Mouse (Mus musculus): ENCODE results near the gene Naglu.

The Naglu gene

DNA sequence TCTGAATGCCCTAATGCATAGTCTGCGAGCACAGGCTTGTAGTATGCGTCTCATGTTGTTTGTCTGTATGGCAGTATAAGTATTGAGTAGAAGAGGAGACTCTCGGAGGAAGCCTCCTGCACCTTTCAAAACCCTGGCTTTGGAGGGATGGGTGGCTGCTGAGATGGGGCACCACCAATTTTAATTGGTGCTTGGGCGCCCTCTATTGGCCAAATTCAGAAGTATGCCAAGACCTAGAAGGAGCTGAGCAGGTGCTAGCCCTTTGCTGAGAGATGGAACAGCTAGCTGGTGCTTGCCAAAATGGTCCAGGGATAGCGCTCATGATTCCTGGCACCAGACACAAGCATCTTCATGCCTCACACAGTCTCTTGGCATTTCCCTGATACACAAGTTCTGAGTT lies 12.0 kb upstream of the Naglu start:
- DNase-seq: peak; percentile 87

DNA sequence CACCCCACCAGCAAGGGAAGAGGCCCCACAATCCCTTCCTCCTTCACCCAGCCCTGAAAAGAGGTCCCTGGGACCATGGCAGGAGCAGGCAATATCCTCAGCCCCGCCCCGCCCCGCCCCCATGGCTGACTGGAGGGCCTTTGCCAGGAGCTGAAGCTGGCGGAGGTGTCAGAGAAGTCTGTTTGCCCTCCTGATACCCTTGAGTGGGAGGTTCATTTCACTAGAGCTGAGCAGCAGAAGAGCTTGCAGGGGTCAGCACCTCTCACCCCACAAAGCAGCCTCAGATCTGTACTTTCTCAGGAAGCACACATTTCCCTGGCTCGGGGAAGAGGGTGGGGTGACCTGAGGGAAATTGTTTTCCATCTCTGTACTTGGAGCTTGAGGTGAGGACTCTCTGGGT lies 11.1 kb upstream of the Naglu start:
- DNase-seq: no peak

DNA sequence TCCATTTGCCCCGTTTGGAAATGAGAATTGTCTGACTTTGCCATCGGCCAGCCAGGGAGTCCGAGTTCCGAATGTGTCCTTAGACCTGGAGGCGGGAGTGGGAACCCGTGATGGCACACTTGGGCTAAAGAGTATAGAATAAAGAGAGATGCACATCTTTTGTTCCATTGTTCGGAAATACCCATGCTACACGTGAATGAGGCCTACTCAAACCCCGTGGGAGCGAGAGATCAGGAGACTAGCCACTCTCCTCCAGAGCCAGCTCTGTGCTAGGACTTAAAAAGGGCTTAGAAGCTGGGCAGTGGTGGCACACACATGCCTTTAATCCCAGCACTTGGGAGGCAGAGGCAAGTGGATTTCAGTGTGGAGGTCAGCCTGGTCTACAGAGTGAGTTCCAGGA lies 10.3 kb upstream of the Naglu start:
- DNase-seq: no peak

DNA sequence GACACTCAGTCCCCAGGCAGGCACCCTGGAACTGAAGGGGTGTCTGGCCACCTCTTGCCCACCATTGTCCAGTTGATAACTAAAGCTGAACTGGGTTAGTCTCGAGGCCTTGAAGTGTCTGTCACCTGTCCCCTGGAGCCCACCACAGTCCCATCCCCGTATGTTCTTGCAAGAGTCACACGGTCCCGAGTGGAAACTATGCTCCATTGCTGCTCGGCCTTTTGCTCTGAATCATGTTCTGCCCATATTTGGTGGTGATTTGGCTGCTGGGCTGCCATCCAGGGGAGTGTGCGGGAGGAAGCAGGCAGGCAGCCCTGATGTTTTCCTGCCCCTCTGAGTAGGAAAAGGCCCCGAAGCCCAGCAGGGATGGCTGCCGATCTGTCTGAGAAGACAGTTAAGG lies 9.7 kb upstream of the Naglu start:
- DNase-seq: peak; percentile 40

DNA sequence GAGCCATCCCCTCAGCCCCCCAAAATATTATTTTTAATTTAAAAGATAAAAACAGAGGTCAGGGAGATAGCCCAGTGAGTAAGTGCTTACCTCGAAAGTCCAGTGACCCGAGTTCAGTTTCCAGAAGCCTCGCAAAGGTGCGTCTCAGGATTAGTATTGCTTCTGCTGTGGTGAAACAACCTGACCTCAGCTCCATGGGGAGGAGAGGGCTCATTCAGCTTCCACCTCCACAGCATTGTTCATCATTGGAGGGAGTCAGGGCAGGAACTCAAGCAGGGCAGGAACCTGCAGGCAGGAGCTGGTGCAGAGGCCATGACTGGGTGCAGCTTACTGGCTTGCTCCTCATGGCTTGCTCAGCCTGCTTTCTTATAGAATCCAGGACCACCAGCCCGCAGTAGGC lies 8.8 kb upstream of the Naglu start:
- no peak for DNase-seq

DNA sequence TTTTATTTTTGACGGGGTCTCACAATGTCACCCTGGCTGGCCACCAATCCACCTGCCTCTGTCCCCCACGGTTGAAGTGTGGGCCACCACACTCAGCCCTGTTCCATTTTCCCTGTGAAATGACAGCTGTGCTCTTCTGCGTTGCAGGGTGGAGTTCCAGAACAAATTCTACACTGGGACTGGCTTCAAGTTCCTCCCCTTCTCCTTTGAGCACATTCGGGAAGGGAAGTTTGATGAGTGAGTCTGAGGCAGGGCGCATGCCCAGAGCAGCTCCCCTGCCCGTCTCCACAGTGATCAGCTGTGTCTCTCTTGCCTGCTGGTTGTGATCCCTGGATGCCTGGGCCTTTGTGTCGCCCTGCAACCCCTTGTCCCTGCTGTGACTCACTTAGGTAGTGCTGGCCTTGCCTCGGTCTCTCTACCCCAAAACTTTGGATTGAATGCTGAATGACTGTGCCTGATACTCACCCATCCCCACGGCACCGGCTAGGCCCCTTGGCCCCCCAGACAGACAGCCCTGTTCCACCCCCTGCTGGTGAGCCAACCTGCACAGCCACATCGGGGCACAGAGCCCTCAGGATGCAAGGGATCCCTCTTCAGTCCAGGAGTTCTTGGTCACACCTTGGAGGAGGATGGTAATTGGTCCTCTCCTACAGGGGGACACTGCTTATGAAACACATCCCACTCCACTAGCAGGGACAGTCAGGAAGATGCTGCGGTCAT lies 7.5 kb upstream of the Naglu start:
- DNase-seq: no peak

DNA sequence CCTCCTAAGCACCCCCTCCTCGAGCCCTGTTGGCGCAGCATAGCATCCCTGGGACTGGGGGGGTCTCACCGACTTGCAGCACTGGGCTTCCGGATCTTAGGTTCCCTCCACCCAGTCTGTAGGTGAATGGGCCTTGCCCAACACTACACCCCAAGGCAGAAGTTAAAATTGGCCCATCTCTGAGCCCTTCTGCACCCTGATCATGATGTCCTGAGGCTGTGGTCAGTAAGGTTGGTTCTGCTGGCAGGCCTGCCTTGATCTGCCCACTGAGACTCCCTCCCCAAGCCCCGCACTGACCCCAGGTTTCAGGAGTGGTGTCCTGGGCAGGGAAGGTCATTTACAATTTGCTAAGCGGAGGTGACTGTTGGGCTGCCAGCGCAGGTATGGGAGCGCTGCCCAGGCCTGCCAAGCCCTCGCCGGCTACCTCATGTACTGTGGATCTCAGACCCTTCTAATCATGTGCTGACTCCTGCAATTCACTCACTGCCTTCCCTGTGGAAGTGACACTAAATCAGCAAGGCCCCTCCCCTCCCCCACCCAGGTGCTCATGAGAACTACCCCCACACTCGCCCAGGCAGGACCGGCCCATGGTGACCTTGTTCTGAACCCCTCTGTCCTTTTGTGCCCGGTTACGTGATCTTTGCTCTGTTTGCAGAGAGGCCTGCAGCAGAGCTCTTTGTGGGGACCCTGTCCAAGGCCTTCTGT lies 6.7 kb upstream of the Naglu start:
- no peak for DNase-seq

DNA sequence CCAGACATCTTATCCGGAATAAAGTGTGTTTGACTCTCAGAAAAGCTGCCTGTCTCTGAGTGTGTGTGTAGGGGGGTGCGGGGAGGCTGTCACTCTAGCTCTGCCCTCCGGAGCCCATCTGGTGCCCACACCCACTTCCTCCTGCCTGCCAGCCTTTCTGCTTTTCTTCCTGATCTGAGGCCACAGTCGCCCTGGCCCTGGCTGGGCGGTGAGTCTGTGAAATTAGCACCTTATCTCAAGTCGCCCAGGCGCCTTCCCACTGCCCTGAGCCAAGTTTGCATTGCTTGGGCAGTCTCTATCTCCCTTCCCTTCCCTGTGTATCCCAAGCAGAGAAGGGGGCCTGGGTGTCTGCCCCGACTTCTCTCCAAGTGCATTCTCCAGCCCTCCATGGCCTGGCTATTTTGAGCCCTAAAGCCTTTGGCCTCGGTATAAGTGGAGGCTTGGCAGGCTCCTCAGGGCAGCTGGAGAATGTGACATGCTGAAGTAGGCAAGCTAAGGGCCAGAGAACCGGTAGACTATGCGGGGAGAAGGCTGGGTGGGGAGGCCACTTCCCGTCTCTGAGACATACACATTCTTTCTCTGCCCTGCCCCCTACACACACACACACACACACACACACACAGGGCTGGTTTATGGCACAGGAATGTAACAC lies 6.0 kb upstream of the Naglu start:
- DNase-seq: peak; percentile 54

DNA sequence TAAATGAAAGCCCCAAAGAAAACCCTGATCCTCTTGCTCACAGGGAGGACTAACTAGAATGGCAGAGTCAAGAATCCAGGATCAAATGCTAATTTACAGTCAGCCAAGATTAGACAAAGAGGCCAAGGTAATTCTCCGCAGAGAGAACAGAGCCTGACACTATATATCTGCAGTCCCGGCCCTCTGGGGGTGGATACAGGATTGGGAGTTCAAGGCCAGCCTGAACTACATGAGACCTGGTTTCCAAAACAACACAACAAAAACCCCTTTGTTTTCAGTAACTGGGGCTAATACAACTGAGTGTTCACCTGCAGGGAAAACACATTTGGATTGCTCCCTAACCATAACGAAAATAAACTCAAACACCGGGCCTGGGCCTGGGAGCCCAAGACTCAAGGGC lies 5.3 kb upstream of the Naglu start:
- no peak for DNase-seq

DNA sequence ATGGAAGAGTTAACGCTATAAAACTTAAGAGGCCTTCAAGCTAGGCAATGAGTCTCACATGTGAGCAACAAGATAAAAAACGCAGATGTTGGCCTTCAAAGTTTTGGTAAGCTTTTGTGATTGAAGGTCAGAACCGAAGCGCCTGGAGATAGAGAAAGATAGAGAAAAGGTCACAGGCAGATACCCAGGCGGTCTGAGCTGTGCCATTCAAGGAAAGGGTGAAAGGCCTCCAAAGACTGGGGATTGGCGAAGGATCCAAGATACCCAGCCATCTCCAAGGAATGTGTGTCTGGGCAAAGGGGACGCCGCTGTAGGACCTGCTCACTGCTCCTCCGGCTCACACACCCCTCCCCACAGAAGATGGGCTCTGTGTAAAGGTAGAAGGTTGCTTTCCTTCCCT lies 4.8 kb upstream of the Naglu start:
- no peak for DNase-seq

DNA sequence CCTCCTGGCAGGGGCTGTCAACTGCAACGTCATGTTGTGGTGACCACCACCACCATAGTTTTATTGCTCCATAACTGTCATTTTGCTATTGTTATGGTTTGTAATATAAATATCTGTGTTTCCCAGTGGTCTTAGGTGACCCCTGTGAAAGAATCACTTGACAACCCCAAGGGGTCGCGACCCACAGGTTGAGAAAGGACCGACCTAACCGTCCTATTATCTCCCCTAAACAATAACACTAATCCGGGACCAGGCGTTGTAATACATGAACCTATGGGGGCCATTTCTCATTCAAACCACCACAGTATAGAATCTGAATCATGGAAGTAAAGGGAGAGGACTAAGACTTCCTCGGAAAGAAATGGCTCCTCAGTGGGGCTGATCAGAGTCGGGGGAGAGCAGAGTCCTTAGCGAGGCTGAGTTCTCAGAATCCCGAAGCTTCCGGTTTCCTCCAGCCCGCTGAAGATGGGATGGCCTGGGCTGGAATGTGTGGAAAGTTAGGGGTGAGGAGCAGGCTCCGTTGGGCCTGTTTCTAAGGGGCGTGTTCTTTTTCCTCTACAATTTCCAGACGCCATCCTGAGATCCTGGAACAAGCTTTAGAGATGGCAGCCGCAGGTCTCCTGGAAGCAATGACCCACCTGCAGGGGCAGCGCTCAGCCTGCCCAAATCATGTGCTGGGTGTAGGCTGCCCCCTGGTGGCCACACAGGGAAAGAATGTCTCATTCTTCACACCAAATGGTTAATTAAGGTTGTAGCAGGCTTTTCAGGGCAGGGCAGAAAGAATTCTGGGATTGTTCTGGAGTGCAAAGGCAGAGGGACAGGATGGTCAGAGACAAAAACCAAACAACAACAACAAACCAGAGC lies 3.0 kb upstream of the Naglu start:
- peak; percentile 86 for DNase-seq

DNA sequence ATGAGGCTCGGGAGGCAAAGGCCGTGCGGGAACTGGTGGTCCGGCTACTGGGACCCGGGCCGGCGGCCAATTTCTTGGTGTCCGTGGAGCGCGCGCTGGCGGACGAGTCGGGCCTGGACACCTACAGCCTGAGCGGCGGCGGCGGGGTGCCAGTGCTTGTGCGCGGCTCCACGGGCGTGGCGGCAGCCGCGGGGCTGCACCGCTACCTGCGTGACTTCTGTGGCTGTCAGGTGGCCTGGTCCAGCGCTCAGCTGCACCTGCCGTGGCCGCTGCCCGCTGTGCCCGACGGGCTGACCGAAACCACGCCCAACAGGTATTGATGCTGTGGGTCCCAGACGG lies 346 bp downstream of the Naglu start:
- no peak for DNase-seq

DNA sequence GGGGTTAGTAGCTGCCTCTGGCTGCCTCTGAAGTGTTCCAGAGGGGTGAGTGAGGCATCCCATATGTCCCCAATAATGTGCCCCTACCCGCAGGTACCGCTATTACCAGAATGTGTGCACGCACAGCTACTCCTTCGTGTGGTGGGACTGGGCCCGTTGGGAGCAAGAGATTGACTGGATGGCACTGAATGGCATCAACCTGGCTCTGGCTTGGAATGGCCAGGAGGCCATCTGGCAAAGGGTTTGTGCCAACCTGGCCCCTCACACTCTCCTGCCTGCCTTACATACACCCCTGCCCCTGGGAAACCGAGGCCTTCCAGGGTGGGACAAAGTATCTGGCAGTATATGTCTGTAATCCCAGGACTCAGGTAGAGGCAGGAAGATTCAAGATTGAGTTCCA lies 1.2 kb downstream of the Naglu start:
- DNase-seq: no peak

DNA sequence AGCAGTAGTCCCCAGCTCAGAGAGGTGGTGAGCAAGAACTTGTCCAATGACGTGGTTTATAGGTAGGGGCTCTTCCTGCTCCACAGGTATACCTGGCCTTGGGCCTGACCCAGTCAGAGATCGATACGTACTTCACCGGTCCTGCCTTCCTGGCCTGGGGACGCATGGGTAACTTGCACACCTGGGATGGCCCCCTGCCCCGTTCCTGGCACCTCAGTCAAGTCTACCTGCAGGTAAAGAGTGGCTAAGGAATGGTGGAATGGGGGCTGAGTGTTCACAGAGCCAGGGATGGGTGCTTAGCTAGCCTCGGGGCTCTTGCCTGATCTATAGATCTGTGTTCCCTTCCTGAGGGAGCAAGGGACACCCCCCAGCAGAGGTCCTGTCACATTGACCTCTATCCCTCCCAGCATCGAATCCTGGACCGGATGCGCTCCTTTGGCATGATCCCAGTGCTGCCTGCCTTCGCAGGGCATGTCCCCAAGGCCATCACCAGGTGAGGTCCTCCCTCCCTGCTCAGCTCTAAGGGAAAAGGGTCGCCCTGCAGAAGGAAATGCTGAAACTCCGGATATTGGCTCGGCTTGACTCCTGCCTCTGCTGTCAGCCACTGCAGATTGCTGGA lies 2.1 kb downstream of the Naglu start:
- DNase-seq: no peak

DNA sequence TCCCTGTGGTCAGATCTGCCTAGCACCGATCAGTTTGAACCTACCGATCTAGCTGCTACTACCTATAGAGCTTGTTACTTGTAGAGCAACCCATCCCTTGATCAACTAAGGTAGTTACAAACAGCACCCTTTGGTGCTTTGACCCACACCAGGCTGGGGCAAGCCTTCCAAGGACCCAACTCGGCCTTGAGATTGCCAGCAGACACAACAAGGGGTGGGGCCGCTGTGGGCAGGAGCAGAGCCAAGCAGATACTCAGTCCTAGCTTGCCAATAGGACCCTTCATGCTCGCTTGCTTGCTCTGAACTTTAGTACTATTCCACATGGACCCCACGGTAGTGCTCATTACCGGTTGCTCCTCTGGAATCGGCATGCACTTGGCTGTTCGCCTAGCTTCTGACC lies 8.3 kb downstream of the Naglu start, which contains the start of gene Hsd17b1:
Gene Hsd17b1 (plus strand): TSS at position 291 of the 400 bp plus-strand sequence.
- no peak for DNase-seq

DNA sequence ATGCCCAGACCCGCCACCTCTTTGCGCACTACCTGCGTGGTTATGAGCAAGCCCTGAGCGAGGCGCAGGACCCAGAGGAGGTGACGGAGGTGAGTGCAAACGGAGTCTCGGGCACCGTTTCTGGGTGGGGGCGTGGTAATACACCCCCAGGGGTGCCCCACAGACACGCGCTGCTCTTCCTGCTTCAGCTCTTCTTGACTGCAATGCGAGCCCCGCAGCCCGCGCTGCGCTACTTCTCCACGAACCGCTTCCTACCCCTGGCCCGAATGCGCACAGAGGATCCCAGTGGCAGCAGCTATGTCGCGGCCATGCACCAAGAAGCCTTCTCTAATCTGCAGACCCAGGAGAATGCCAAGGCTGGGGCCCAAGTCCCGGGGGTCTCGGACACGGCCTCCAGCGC lies 9.9 kb downstream of the Naglu start:
- DNase-seq: no peak

DNA sequence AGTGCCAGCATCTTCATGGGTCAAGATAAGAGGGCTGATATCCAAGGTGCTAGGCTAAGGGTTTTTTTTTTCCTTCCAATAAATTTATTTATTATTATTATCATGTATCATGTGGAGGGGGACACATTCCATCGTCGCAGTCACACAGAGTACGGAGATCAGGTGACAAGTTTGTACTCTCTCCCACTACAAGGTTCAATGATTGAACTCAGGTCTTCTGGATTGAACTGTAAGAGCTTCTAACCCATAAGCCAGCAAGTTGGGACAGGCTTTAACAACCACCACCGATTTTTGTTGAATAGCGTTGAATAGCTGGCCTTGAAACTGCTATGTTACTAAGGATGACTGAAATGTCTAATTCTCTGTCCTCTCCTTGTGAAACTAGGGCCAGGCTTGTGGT lies 10.6 kb downstream of the Naglu start:
- no peak for DNase-seq

DNA sequence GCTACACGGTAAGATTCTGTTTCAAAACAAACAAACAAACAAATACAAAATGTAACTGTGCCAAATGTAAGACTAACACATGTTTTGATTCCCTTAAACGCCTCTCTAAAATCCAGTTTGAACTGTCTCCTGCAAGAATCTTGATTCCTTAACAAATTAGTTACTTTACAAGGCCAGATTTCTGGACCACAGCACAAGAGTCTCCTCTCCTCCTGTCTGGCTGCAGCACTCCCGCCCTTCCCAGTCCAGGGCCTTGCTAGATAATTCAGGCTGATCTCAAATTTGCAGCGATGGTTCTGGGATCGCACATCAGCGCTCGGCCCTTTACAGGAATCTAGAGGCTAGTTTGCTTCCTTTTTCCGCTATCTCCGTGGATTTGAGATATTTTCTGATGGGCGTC lies 11.8 kb downstream of the Naglu start:
- no peak for DNase-seq

DNA sequence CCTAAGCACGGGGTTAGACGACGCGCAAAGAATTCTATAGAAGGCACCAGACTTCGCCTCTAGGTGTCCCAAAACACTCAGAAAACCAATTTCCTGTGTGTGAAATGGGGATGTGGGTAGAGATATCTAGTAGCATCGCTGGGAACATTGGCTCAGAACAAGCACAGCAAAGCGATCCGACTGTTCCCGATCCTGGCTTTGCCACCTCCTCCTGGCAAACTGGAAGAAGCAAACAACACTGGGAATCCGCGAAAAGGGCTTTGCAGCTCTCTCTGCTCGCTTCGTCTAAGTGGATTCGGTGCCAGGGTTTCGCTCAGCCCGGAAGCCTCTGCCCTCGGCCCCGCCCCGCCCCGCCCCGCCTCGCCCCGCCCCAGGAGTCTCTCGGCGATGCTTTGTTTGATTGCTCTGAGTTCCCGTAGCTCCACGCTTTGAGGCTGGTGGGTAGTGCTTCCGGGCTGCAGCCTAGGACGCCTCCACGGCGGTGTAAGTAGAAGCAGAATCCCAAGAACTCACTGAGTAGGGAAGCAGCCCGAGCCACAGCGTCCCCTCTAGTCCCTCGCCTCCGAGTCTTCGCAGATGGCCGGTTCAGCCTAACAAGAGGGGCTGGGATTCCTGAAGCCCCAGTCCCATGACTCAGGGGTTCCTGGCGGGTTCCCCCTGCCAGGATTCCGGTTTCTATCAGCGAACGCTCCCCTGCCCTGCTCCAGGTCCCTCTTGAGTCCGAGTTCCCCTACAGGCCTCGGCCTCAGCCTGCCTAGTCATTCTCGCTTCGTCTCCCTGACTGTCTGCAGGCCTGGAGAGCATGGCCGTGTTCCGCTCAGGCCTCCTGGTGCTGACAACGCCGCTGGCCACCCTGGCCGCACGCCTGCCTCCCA lies 12.6 kb downstream of the Naglu start, which contains the start of gene Coasy:
Gene Coasy (plus strand): TSS at position 358 of the 875 bp plus-strand sequence.
- peak; percentile 82 for DNase-seq

DNA sequence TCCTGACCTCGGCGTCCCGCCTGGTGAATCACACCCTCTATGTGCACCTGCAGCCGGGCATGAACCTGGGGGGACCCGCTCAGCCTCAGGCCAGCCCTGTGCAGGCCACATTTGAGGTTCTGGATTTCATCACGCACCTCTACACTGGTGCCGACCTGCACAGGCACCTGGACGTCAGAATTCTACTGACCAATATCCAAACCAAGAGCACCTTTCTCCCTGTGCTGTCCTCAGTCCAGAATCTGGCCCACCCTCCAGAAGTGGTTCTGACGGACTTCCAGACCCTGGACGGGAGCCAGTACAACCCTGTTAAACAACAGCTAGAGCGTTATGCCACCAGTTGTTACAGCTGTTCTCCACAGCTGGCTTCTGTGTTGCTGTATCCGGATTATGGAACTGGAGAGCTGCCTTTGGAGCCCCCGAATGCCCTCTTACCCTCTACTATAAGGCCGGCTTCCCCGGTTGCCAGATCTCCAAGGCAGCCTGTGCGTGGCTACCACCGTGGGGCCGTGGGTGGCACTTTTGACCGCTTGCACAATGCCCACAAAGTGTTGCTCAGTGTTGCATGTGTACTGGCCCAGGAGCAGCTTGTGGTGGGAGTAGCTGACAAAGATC lies 13.4 kb downstream of the Naglu start:
- DNase-seq: no peak

DNA sequence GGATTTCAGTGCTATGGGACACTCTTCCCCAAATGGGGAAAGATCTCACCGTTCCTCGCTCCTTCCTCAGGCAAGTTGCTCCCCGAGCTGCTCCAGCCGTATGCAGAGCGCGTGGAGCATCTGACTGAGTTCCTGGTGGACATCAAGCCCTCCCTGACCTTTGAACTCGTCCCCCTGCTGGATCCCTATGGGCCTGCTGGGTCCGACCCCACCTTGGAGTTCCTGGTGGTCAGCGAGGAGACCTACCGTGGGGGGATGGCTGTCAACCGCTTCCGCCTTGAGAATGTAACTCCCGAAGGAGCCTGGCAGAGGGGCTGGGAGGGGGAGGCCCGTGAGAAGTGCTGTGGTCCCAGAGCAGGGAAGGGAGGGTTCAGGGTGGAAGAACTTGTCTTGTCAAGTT lies 14.4 kb downstream of the Naglu start:
- DNase-seq: no peak
